Mouse (Mus musculus): ENCODE measurements around the gene Fstl1.

Fstl1 gene

GRCm38 (mm10) chr16:37871112-37871715, 94.5 kb downstream of the Fstl1 start:
- no peak for DNase-seq

DNA sequence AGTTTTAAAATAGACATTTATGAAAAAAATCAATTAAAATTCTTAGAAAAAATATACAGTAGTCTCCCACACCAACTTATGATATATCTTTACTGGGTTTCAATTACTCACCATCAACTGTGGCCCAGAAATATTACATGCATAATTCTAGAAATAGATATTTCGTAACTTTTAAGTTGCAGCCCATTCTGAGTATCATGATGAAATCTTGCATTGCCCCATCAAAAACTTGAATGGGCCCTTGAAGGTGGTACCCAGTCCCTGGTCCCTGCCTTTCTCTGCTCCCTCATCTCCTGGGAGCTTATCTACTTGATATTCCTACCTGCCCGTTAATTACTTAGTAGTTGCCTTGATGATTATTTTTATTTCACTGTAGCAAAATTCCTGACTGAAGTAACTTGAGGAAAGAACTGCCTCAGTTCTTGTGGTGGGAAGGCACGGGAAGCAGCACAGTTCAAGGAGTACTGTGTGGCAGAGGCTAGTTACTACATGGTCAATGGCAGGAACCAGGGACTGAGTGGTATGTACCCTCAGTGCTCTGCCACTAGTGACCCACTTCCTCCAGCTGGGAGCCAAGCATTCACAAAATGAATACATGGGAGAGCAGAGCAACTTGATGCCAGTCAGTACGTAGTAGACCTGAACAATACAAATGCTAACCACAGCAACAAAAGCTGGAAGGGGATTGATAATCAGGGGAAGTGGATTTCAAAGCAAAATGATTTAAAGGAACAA, 98.0 kb downstream of the Fstl1 start:
- DNase-seq, result no peak

DNA sequence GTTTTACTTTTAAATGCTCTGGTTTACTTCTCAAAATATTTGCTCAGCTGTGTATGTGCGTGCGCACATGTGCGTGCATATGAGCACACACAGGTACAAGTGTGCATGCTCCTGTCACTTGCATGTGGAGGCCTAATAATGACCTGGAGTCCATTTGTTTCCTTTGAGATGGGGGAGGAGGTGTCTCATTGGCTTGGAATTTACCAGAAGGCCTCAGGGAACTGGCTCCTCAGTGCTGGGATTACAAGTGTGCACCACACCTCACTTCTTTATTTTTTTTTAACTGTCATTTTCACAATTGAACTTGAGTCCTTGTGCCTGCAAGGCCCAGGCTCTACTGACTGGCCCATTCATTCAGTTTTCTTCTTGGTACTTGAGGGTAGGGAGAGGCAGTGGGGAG, 100.7 kb downstream of the Fstl1 start:
- no peak for DNase-seq

DNA sequence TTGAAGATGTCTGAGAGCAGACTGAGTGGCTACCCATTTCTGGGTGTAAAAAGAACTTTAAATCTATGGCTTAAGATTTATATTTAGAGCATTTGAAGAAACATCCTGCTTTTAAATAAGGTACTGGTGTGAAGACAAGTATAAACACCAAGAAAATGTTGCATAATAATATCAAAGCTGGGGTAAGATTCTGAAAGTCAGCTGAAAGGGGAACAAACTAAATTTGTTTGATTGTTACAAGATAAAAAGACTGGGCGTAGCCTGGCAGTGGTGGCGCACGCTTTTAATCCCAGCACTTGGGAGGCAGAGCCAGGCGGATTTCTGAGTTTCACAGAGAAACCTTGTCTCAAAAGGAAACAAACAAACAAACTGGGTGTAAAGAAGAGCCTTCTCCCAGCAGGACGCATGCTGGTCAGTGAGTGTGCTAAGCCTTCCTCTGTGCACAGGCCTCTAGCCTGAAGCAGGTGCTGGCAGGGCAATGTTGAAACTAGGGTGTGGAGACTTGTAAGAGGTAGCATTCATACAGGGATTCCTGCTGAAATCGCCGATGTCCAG, 102.4 kb downstream of the Fstl1 start:
- no peak for DNase-seq

DNA sequence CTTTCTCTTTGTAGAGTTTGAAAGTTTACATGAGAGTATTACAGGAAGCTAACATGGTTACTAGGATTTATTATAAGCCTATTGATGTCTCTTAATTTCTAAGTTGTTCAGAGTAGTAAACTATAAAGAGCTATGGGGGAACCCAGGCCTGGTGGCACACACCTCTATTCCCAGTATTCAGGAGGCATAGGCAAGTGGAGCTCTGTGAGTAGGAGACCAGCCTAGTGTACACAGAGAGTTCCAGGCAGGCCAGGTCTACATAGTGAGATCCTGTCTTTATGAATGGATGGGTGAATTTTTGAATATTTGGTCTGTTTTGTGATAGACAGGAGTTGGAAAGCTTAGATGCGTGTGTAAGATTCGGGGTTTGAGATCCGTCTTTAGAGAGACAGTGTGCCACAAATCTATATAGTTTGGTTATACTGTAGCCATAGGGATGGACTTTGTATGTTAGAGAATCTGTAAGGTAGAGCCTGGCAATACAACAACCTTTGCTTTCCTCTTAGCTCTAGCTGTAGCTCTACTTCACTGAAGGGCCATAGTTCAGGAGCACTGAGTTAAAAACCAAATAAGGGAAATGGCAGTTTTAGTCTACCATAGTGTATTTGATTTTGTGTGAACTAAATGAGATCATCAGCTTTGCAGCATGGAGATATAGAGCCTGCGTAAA, 103.2 kb downstream of the Fstl1 start:
- DNase-seq, result no peak

GRCm38 (mm10) chr16:37881168-37881567, 104.5 kb downstream of the Fstl1 start:
- DNase-seq, result no peak
